Mouse (Mus musculus): Measurements from ENCODE around the gene Nacc1. TPM values are rescaled to one million over a fixed set of nuclear protein-coding genes. Genes with fewer than 3 reads are reported as not detected.

Gene Nacc1
- total RNA-seq, 2 experiments from 2014 or later, result 27.3 to 30.1 TPM

DNA sequence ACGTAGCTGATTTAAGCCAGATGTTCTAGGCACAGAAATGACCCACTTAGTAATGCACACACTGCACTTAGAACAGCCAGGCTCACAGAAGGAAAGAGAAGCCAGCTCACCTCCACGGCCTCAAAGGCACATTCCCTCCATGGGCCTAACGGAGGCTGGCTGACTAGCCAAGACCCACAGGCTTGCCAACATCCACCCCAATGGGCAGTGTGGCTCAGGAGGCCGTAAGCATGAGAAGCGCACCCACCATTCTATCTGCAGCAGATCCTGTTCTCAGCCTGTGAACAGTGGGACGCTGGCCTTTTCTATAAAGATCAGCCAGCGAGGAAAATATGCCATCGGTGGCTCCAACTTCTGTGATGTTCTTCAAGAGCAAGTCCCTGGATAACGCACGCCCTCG, 29.1 kb upstream of the Nacc1 start:
- DNase-seq, result no peak
- intact Hi-C loops (cut with DNase I), result no loop called here

DNA sequence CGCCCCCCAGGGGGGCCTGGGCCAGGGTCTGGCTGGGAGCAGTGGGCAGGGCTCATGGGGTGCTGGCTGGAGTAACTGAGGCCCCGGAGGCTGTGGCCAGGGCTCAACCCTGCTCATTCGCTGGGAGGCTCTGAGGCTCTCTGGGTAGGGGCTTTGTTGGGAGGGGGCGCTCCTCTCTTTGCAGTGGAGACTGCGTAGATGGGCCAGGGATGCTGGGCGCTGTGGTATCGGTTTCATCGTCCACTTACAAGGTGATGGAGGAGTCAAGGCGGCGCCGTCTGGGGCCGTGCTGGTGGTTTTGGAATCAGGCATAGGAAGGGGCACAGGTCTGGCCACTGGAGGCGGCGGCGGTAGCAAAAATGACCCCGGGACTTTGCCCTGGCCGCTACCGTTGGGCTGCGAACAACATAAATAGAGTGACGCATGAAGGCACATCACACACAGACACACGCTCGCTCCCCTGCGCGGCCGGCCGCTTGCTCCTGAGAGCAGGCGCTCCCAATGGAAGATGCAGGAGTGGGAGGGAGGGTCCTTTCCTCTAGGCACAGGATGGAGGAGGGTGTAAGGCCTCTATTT, 28.3 kb upstream of the Nacc1 start:
- no peak for DNase-seq
- intact Hi-C loops (cut with DNase I), result no loop called here

GRCm38 (mm10) chr8:84714161-84714560, 26.5 kb upstream of the Nacc1 start:
- intact Hi-C loops (cut with DNase I), result no loop called here
- DNase-seq, result no peak

- DNase-seq, result no peak
- intact Hi-C loops (cut with DNase I), result no loop called here
Observed at GRCm38 (mm10) chr8:84713381-84713780, 25.7 kb upstream of the Nacc1 start.

DNA sequence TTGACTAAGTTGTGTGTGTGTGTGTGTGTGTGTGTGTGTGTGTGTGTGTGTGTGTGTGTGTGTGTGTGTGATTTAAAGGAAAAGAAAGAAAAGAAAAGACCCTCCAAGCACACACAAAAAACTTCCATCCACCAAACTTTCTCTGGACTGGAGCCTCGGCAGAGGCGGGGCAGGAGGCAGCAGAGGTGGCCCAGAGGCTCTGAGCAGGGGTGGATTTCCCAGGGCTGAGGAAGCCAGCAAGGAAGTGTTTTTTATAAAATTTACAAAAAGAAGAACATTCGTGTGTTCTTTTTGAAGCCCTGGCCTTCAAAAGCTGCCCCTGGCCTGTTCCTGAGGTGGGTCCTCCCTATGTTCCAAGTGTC, 25.1 kb upstream of the Nacc1 start:
- intact Hi-C loops (cut with DNase I), result no loop called here
- DNase-seq, result no peak

DNA sequence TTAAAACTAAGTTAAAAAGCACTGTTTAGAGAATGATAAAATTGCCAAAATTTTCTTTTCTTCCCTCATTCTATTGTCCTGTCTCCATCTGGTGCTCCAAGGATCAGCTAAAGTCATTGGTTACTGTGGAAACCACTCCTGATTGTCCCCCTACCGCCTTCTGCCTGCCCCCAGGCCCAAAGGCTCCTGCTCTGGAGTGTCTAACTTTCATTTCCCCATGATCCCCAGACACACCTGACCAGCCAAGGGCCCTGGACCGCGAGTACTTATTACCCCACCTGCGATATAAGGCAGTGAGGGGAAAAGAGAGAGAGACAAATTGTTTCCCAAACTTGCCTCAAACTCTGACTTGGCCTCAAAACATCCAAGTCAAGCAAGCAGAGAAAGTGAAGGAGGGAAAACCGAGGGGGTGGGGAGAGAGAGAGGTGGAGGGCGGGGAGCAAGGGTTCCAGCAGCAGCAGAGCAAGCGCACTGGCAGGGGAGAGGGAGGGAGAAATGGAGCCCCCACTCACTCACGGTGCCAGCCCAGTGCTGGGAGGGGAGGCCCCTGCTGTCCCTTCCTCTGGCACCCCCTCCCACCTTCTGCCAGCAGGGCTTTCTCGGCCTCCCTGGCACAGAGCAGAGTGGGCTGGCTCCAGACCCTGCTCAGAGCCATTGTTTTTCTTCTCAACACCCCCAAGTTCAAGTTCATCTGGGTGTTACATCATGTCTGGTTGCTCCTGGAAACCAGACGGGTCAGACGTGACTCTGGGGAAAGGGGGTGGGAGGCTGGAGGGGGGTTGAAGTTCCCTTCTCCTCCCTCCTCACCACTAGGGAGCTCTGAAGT, 24.5 kb upstream of the Nacc1 start:
- DNase-seq, result peak in 1 of 2 experiments; percentile 76

GRCm38 (mm10) chr8:84711312-84711711, 23.6 kb upstream of the Nacc1 start:
- no peak for DNase-seq
- intact Hi-C loops (cut with DNase I), result no loop called here

More for the DNA sequence above, 24.5 kb upstream of the Nacc1 start:
- intact Hi-C loops (cut with DNase I), result no loop called here

- intact Hi-C loops (cut with DNase I), result loop anchor here (1.0 to 5.0 kb wide), 4 partner anchors 15 to 118 kb away; no protein-coding TSS in a partner anchor
- no peak for DNase-seq
Observed at GRCm38 (mm10) chr8:84709931-84710330, 22.3 kb upstream of the Nacc1 start.

DNA sequence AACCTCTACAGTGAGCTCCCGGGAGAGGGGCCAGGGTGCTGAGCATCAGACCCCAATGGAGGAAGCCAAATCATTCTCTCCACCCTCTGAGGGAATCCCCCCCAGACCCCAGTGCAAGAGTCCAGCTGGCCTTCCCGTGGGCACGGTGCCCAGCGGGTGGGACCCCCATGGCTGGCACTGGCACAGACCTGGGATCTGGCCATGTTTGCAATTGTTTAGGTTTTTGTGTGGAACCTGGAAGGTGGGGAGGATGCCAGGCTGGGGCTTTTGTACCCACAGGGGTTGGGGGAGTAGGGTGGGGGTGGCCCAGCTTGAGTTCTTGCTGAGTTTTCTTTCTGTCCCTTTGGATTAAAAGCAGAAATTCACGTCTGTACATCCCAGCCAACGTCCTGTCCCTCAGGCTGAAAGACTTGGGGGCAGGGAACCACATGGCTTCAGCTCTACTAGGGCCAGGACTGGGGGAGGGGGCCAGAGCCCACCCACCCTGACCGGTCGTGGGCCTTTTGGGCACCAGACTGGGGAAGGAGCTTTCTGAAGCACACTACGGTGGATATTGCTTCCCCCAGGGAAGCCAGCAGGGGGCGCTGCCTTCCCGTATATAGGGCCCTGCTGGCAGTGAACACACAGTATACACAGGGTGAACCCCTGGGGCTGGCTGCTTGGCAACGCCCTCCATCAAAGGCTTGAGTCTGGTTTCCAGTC, 21.3 kb upstream of the Nacc1 start:
- intact Hi-C loops (cut with DNase I), result loop anchor here (1.0 to 5.0 kb wide), 3 partner anchors 16 to 117 kb away; no protein-coding TSS in a partner anchor

GRCm38 (mm10) chr8:84708071-84708541, 20.4 kb upstream of the Nacc1 start:
- DNase-seq, result peak in 1 of 2 experiments; percentile 55
- intact Hi-C loops (cut with DNase I), result loop anchor here (5.0 kb wide), 1 partner anchor 116 kb away; no protein-coding TSS in a partner anchor

More for the DNA sequence above, 21.3 kb upstream of the Nacc1 start:
- peak; percentile 90 for DNase-seq

DNA sequence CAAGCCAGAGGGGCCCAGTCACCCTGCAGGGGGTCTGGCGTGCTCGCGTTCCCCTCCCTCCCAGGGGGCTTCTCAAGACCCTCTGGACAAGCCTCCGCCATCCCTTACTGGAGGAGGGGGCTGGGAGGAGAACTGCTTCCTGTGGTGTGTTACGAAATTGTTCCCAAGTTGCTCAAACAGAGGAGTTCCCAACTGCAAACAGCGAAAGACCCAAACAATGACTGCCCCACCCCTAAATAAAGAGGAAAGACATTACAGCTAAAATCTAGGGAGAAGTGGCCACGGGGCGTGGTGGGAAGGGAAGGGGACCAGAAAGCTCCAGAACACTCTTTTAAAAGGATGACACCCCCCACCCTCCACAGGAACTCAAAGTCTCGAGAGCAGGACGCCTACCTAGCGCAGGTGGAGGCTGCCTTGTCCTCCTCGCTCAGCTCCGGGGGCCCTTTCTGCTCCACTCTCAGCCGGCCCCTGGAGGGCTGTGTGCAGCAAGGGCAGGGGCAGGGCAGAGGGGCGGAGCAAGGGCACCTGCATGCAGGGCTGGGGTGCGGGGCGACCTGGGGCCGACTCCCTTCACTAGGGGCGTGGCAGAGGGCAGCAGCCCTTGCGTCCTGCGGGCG, 19.7 kb upstream of the Nacc1 start:
- peak; percentile 56 to 69 for DNase-seq
- intact Hi-C loops (cut with DNase I), result loop anchor here (5.0 kb wide), 1 partner anchor 115 kb away; no protein-coding TSS in a partner anchor

DNA sequence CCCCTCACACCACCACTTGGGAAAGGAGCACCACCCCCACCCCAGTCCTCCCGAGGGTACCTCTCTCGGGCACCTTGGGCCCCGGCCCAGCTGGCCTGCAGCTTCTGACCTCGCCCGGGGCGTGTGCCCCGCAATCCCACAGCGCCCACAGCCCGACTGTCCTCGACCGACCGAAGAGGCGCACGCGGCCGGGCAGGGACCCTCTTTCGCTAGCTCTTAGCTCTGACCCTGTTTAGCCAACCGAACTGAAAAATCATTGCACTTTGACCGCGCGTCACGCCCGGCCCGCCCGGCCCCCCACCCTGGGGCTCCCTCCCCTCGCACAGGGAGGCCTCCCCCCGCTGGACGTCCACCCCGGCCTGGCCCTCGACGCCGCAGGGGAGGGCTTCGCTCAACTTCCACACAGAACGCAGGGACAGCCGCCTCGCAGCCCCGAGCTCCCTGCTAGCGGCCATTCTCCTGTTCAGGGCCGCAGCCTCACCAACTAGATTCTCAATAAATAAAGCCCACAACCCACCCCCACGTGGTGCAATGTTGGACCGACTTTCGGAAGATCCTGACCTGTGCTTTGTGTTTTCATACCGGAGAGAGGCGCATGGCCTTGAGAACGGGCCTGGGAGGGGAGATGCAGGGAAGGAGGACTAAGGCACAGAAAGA, 19.1 kb upstream of the Nacc1 start:
- intact Hi-C loops (cut with DNase I), result loop anchor here (5.0 kb wide), 1 partner anchor 114 kb away; no protein-coding TSS in a partner anchor
- peak; percentile 63 to 69 for DNase-seq

GRCm38 (mm10) chr8:84705960-84706359, 18.3 kb upstream of the Nacc1 start:
- DNase-seq, result no peak
- intact Hi-C loops (cut with DNase I), result loop anchor here (5.0 kb wide), 1 partner anchor 114 kb away; no protein-coding TSS in a partner anchor

DNA sequence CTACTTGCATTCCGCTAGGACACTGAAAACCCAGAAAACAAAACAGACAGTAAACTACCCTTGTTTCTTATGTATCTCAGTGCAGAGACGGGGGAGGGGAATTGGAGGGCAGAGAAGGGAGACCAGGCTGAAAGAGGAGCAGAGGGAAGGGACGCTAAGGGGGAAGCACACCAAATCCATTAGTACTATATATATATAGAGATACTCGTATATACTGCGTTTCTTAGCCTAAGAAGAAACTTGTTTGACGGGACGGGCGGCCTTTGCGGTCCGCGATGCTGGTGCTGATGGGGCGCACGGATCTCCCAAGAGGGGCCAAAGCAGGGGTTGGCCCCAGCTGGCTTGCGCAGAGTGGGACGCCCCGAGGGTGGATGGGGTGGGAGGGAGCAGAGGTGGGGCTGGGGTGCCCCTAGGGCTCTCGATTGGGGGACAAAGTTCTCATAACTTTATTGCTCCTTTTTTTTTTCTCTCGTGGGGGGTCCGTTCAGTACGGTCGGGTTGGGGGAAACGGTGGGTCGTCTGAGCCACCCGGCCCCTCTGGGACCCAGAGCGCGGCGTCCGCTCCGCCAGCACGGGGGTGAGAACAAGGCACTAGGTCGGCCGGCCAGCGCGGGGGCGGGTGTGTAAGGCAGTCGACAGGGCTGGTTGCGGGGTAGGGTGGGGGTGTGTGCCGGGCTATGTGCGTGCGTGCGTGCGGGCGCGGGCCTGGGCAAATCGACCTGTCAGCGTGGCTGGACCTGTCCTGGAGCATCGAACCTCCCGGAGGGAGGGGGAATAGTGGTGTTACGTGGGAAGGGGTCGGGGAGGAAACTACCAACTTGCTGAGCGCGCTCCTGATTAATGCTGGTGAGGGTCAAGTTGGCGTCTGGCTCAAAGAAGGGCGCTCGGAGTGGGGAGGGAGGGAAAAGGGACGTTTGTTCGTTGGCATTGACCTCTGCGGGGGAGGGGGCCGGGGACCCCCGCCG, 17.5 kb upstream of the Nacc1 start:
- intact Hi-C loops (cut with DNase I), result loop anchor here (5.0 kb wide), 1 partner anchor 113 kb away; no protein-coding TSS in a partner anchor

GRCm38 (mm10) chr8:84704356-84704755, 16.7 kb upstream of the Nacc1 start:
- peak; percentile 89 to 92 for DNase-seq
- intact Hi-C loops (cut with DNase I), result no loop called here

More for the DNA sequence above, 17.5 kb upstream of the Nacc1 start:
- peak; percentile 44 to 68 for DNase-seq

- no peak for DNase-seq
Observed at GRCm38 (mm10) chr8:84703466-84704249, 16.0 kb upstream of the Nacc1 start.

DNA sequence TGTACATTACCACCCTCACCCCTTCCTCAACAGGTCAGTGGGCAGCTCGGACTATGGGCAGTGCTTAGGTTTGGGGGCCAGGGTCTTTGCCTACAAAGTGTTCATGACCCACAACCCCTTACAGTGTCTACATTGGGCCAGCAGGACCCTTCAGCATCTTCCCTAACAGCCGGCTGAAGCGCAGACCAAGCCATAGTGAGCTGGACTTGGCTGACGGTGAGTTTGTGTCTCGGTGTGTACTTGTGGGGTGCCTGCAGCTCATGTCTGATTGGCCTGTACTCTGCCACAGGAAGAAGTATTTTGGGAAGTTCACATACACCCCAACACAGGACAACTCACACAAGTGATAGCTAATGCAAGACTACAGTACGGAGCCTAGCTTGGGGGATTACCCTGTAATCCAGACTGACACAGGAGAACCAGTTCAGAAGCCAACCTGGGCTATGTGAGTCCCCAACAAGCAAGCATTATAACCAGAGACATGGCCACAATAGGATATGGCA, 15.4 kb upstream of the Nacc1 start:
- intact Hi-C loops (cut with DNase I), result no loop called here
- no peak for DNase-seq

More at GRCm38 (mm10) chr8:84703466-84704249, 16.0 kb upstream of the Nacc1 start:
- intact Hi-C loops (cut with DNase I), result no loop called here

- intact Hi-C loops (cut with DNase I), result no loop called here
- DNase-seq, result no peak
Observed at GRCm38 (mm10) chr8:84702561-84702960, 14.9 kb upstream of the Nacc1 start.

Data from heart, postnatal 36 days (tissue).